Mouse (Mus musculus): ENCODE data around the gene Igsf21. TPM values are rescaled to one million over a fixed set of nuclear protein-coding genes. Genes with fewer than 3 reads are reported as not detected.

The Igsf21 gene
- total RNA-seq, 2 experiments from 2014 or later: 39.1 to 41.4 TPM

- TF ChIP-seq CTCF (conservative IDR thresholded peaks at IDR 0.05): no peak
- DNase-seq (ENCODE audit: low spot score in 2 of 2): no peak
- no peak overlapping the region for H3K27ac ChIP-seq
- no peak overlapping the region for H3K4me3 ChIP-seq
Measured at GRCm38 (mm10) chr4:140204775-140205174, 41.8 kb downstream of the Igsf21 start.

GRCm38 (mm10) chr4:140203696-140204272, 42.8 kb downstream of the Igsf21 start:
- no peak overlapping the region for H3K27ac ChIP-seq
- TF ChIP-seq CTCF (conservative IDR thresholded peaks at IDR 0.05): no peak
- DNase-seq (ENCODE audit: low spot score in 2 of 2): no peak
- H3K4me3 ChIP-seq: no peak overlapping the region

GRCm38 (mm10) chr4:140202196-140202595, 44.4 kb downstream of the Igsf21 start:
- H3K27ac ChIP-seq: no peak overlapping the region
- DNase-seq (ENCODE audit: low spot score in 2 of 2): no peak
- no peak for TF ChIP-seq CTCF (conservative IDR thresholded peaks at IDR 0.05)
- no peak overlapping the region for H3K4me3 ChIP-seq

GRCm38 (mm10) chr4:140200296-140200695, 46.3 kb downstream of the Igsf21 start:
- DNase-seq (ENCODE audit: low spot score in 2 of 2): no peak
- TF ChIP-seq CTCF (conservative IDR thresholded peaks at IDR 0.05): no peak
- Histone ChIP-seq H3K27ac (no peak overlapping the region), H3K4me3 (no peak overlapping the region)

GRCm38 (mm10) chr4:140196717-140197116, 49.9 kb downstream of the Igsf21 start:
- no peak overlapping the region for H3K27ac ChIP-seq
- no peak overlapping the region for H3K4me3 ChIP-seq
- TF ChIP-seq CTCF (conservative IDR thresholded peaks at IDR 0.05): no peak
- no peak for DNase-seq (ENCODE audit: low spot score in 2 of 2)

GRCm38 (mm10) chr4:140192276-140193002, 54.1 kb downstream of the Igsf21 start:
- no peak for TF ChIP-seq CTCF (conservative IDR thresholded peaks at IDR 0.05)
- Histone ChIP-seq H3K27ac (no peak overlapping the region), H3K4me3 (no peak overlapping the region)
- DNase-seq (ENCODE audit: low spot score in 2 of 2): peak in 1 of 2 experiments; percentile 19

GRCm38 (mm10) chr4:140189601-140190000, 57.0 kb downstream of the Igsf21 start:
- TF ChIP-seq CTCF (conservative IDR thresholded peaks at IDR 0.05): no peak
- no peak overlapping the region for H3K4me3 ChIP-seq
- no peak for DNase-seq (ENCODE audit: low spot score in 2 of 2)
- no peak overlapping the region for H3K27ac ChIP-seq

GRCm38 (mm10) chr4:140188626-140189025, 58.0 kb downstream of the Igsf21 start:
- TF ChIP-seq CTCF (conservative IDR thresholded peaks at IDR 0.05): no peak
- no peak overlapping the region for H3K27ac ChIP-seq
- no peak for DNase-seq (ENCODE audit: low spot score in 2 of 2)
- no peak overlapping the region for H3K4me3 ChIP-seq

- H3K4me3 ChIP-seq: no peak overlapping the region
- H3K27ac ChIP-seq: no peak overlapping the region
- TF ChIP-seq CTCF (conservative IDR thresholded peaks at IDR 0.05): no peak
Measured at GRCm38 (mm10) chr4:140187404-140188145, 59.0 kb downstream of the Igsf21 start.

GRCm38 (mm10) chr4:140179576-140179975, 67.0 kb downstream of the Igsf21 start:
- peak; percentile 64 for TF ChIP-seq CTCF (conservative IDR thresholded peaks at IDR 0.05)
- H3K27ac ChIP-seq: no peak overlapping the region
- DNase-seq (ENCODE audit: low spot score in 2 of 2): no peak
- H3K4me3 ChIP-seq: no peak overlapping the region

More at GRCm38 (mm10) chr4:140187404-140188145, 59.0 kb downstream of the Igsf21 start:
- DNase-seq (ENCODE audit: low spot score in 2 of 2): no peak

- Histone ChIP-seq H3K27ac (no peak overlapping the region), H3K4me3 (no peak overlapping the region)
- no peak for DNase-seq (ENCODE audit: low spot score in 2 of 2)
- TF ChIP-seq CTCF (conservative IDR thresholded peaks at IDR 0.05): no peak
Measured at GRCm38 (mm10) chr4:140177055-140177454, 69.5 kb downstream of the Igsf21 start.

- no peak for TF ChIP-seq CTCF (conservative IDR thresholded peaks at IDR 0.05)
- Histone ChIP-seq H3K27ac (no peak overlapping the region), H3K4me3 (no peak overlapping the region)
- DNase-seq (ENCODE audit: low spot score in 2 of 2): no peak
Measured at GRCm38 (mm10) chr4:140173746-140174399, 72.7 kb downstream of the Igsf21 start.

GRCm38 (mm10) chr4:140173084-140173483, 73.5 kb downstream of the Igsf21 start:
- Histone ChIP-seq H3K27ac (no peak overlapping the region), H3K4me3 (no peak overlapping the region)
- TF ChIP-seq CTCF (conservative IDR thresholded peaks at IDR 0.05): no peak
- DNase-seq (ENCODE audit: low spot score in 2 of 2): no peak
